Mouse (Mus musculus): ENCODE measurements at regions not wholly inside any gene's neighbourhood (a gene's known extent, or its start where the extent isn't known, plus 50 kb on each side); places are given as distances from the start of the nearest gene placed in this dataset.

DNA sequence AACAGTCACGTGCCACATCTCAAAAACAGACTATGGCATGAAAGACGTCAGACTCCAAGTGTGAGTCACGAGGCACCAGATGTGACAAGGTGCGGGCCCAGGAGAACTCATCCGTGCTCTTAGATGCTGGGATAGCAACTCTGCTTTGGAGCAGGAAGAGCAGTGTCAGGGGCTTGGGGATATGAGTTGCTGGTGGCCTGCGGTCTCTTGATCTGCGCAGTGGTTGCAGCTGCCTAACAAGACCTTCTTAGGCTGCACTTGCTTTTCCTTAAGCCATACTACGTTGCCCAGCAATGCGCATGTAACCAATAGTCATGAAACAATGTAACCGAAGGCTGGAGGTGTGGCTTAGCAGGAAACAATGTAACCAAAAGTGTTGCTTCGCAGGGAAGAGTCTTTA, 380.1 kb upstream of the Trpc7 start:
- H3K4me1 ChIP-seq (ENCODE audit: control insufficient read depth, insufficient read depth, low read length), result no peaks in the 10 kb centered on the region
- H3K27ac ChIP-seq (ENCODE audit: low read length), result no peak overlapping the region
- no peak overlapping the region for H3K4me2 ChIP-seq (ENCODE audit: low read depth, low read length)
- H3K9me3 ChIP-seq (replicated peaks; ENCODE audit: control insufficient read depth, low read length), result no peaks in the 10 kb centered on the region
- H3K36me3 ChIP-seq (ENCODE audit: control insufficient read depth, insufficient read depth), result no peaks in the 10 kb centered on the region
- H3K27me3 ChIP-seq (ENCODE audit: control insufficient read depth, insufficient read depth, low read length), result no peaks in the 10 kb centered on the region
- no peak overlapping the region for H3K9ac ChIP-seq (ENCODE audit: low read length)
- no peak overlapping the region for H3K4me3 ChIP-seq (ENCODE audit: low read length)
- 79% methylated on average over 11 of the region's 11 CpGs for WGBS
- no peak for ATAC-seq (replicated peaks; ENCODE audit: extremely low read depth, insufficient read depth, low FRiP score)

DNA sequence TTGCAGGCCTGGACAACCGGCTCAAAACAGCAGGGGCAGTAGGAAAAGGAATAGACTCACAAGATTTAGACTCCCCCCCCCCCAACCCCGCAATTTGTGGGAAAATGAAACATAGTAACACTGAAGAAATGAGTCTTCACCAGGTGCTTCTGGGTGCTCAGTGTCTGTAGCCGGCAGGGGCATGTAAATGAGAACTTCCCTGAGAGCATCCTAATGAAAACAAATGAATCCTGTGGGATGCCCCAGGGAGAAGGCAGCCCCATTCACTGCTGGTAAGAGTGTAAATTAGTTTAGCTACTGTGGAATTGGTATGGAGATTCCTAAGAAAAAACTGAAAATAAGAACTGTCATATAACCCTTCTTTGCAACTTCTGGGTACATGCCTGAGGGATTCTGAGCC, 377.8 kb upstream of the Trpc7 start:
- Histone ChIP-seq H3K27ac (ENCODE audit: low read length) (no peak overlapping the region), H3K4me2 (ENCODE audit: low read depth, low read length) (no peak overlapping the region), H3K4me3 (ENCODE audit: low read length) (no peak overlapping the region), H3K4me1 (ENCODE audit: control insufficient read depth, insufficient read depth, low read length) (no peaks in the 10 kb centered on the region), H3K36me3 (ENCODE audit: control insufficient read depth, insufficient read depth) (no peaks in the 10 kb centered on the region), H3K9ac (ENCODE audit: low read length) (no peak overlapping the region), H3K9me3 (replicated peaks; ENCODE audit: control insufficient read depth, low read length) (no peaks in the 10 kb centered on the region), H3K27me3 (ENCODE audit: control insufficient read depth, insufficient read depth, low read length) (no peaks in the 10 kb centered on the region; the same call in 1 of the 2 replicates)
- 38% methylated on average over 3 of the region's 3 CpGs for WGBS
- no peak for ATAC-seq (replicated peaks; ENCODE audit: extremely low read depth, insufficient read depth, low FRiP score)

DNA sequence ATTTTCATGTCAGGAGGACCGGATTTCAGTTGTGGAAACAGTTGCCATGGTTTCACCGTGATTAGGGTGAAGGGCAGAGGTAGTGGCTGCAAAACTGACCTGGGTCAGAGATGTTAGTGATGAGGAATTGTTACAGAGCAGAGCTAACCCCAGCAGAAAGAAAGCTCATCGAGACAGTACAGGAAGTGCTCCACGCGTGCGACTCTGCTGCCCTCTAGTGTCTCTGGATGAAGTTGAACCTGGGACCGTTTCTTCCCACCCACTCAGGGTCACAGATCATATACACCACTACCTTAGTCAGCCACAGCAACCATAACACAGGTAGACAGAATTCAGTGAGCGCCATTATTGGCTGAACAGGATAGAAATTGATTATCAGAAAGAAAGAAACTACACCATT, 373.8 kb upstream of the Trpc7 start:
- Histone ChIP-seq H3K9me3 (replicated peaks; ENCODE audit: control insufficient read depth, low read length) (no peaks in the 10 kb centered on the region), H3K27ac (ENCODE audit: low read length) (no peak overlapping the region), H3K4me2 (ENCODE audit: low read depth, low read length) (no peak overlapping the region), H3K9ac (ENCODE audit: low read length) (no peak overlapping the region), H3K27me3 (ENCODE audit: control insufficient read depth, insufficient read depth, low read length) (no peaks in the 10 kb centered on the region; the same call in 1 of the 2 replicates), H3K36me3 (ENCODE audit: control insufficient read depth, insufficient read depth) (no peaks in the 10 kb centered on the region), H3K4me1 (ENCODE audit: control insufficient read depth, insufficient read depth, low read length) (no peaks in the 10 kb centered on the region), H3K4me3 (ENCODE audit: low read length) (no peak overlapping the region)
- peak; percentile 60 for ATAC-seq (replicated peaks; ENCODE audit: extremely low read depth, insufficient read depth, low FRiP score)
- WGBS, result 9% methylated on average over 8 of the region's 8 CpGs

DNA sequence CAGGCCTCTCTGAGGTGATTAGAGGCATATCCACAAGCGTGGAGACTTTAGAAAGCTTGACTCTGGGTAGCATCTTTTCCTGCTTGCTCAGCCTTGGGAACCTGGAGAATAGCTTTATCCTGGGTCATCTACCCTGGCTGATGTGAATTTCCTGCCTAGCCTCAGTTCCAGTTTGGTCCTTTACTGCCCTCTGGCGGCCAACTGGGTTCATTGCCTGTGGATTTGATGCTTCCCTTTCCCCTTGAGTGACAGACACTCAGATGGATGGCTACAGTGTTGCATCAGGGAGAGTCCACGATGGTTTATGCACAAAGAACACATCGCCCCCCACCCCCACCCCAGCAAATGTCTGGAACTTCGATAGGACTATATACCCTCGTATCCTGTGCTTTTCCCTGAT, 364.1 kb upstream of the Trpc7 start:
- no peak for ATAC-seq (replicated peaks; ENCODE audit: extremely low read depth, insufficient read depth, low FRiP score)
- H3K9ac ChIP-seq (ENCODE audit: low read length), result no peak overlapping the region
- no peaks in the 10 kb centered on the region for H3K36me3 ChIP-seq (ENCODE audit: control insufficient read depth, insufficient read depth)
- no peaks in the 10 kb centered on the region for H3K4me1 ChIP-seq (ENCODE audit: control insufficient read depth, insufficient read depth, low read length)
- no peaks in the 10 kb centered on the region for H3K27me3 ChIP-seq (ENCODE audit: control insufficient read depth, insufficient read depth, low read length)
- H3K4me2 ChIP-seq (ENCODE audit: low read depth, low read length), result no peak overlapping the region
- WGBS, result 6% methylated on average over 6 of the region's 6 CpGs
- no peak overlapping the region for H3K4me3 ChIP-seq (ENCODE audit: low read length)
- H3K9me3 ChIP-seq (replicated peaks; ENCODE audit: control insufficient read depth, low read length), result no peaks in the 10 kb centered on the region
- H3K27ac ChIP-seq (ENCODE audit: low read length), result no peak overlapping the region

DNA sequence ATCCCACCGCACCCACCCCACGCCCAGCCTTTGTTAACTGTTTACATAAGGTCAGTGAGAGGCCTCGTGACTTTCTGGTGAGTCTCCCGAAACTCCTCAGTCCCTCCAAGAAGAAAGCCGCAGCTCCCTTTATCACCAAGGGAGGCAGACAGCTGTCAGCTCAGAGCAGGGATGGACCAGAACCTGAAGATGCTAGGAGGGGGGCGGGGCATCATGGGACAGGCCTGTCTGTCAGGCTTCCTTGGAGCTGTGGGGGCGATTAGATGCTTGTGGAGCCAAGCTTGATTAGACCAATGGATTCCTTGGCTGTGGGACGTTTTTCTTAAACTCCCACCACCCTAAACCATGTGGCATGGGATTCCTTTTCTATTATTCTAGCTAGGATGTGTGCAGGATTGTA, 363.7 kb upstream of the Trpc7 start:
- Histone ChIP-seq H3K9ac (ENCODE audit: low read length) (no peak overlapping the region), H3K4me3 (ENCODE audit: low read length) (no peak overlapping the region), H3K4me2 (ENCODE audit: low read depth, low read length) (no peak overlapping the region), H3K4me1 (ENCODE audit: control insufficient read depth, insufficient read depth, low read length) (no peaks in the 10 kb centered on the region), H3K36me3 (ENCODE audit: control insufficient read depth, insufficient read depth) (no peaks in the 10 kb centered on the region), H3K9me3 (replicated peaks; ENCODE audit: control insufficient read depth, low read length) (no peaks in the 10 kb centered on the region), H3K27me3 (ENCODE audit: control insufficient read depth, insufficient read depth, low read length) (no peaks in the 10 kb centered on the region), H3K27ac (ENCODE audit: low read length) (no peak overlapping the region)
- 67% methylated on average over 8 of the region's 8 CpGs for WGBS
- no peak for ATAC-seq (replicated peaks; ENCODE audit: extremely low read depth, insufficient read depth, low FRiP score)

DNA sequence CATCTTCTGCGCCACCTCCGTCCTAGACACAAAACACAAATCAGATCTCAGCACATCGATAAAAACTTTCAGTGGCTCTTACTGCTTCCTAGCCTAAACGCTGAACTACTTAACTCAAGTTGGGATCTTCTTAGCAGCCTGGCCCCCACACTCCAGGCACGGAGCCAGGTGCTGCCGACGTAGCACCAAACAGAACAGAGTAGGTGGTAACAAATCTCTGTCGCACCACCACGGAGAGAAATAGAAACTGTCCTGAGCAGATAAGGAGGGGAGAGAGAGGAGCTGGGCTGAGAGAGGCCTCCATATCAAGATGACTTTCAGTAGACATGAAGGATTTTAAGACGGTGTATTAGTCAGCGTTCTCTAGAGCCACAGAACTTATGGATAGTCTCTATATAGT, 360.1 kb upstream of the Trpc7 start:
- H3K27me3 ChIP-seq (ENCODE audit: control insufficient read depth, insufficient read depth, low read length), result no peaks in the 10 kb centered on the region
- no peaks in the 10 kb centered on the region for H3K4me1 ChIP-seq (ENCODE audit: control insufficient read depth, insufficient read depth, low read length)
- H3K9ac ChIP-seq (ENCODE audit: low read length), result no peak overlapping the region
- H3K4me2 ChIP-seq (ENCODE audit: low read depth, low read length), result no peak overlapping the region
- 50% methylated on average over 11 of the region's 11 CpGs for WGBS
- H3K36me3 ChIP-seq (ENCODE audit: control insufficient read depth, insufficient read depth), result no peaks in the 10 kb centered on the region
- H3K9me3 ChIP-seq (replicated peaks; ENCODE audit: control insufficient read depth, low read length), result no peaks in the 10 kb centered on the region
- no peak overlapping the region for H3K4me3 ChIP-seq (ENCODE audit: low read length)
- ATAC-seq (replicated peaks; ENCODE audit: extremely low read depth, insufficient read depth, low FRiP score), result no peak
- H3K27ac ChIP-seq (ENCODE audit: low read length), result no peak overlapping the region

DNA sequence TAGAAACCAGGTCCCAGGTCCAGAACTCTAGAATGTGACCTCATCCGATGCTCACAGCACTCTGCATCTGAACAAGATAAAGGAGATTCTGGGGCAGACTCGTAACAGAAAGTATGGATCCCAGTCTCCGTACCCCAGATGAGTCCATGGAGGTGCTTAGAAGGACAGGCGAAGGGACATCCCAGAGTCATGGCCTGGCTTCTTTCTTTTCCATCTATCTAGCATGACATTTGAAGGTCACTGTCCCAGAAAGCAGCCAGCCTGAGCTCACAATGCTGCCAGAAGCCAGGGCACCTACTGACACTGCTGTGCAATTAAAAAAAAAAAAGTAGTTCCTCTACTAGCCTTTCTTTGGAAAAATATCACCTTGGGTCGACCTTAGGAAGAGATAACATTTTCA, 354.1 kb upstream of the Trpc7 start:
- Histone ChIP-seq H3K27me3 (ENCODE audit: control insufficient read depth, insufficient read depth, low read length) (no peaks in the 10 kb centered on the region), H3K4me1 (ENCODE audit: control insufficient read depth, insufficient read depth, low read length) (no peaks in the 10 kb centered on the region), H3K36me3 (ENCODE audit: control insufficient read depth, insufficient read depth) (no peaks in the 10 kb centered on the region), H3K9ac (ENCODE audit: low read length) (no peak overlapping the region), H3K27ac (ENCODE audit: low read length) (no peak overlapping the region), H3K9me3 (replicated peaks; ENCODE audit: control insufficient read depth, low read length) (no peaks in the 10 kb centered on the region), H3K4me2 (ENCODE audit: low read depth, low read length) (no peak overlapping the region), H3K4me3 (ENCODE audit: low read length) (no peak overlapping the region)
- ATAC-seq (replicated peaks; ENCODE audit: extremely low read depth, insufficient read depth, low FRiP score), result no peak
- WGBS, result 69% methylated on average over 5 of the region's 5 CpGs

DNA sequence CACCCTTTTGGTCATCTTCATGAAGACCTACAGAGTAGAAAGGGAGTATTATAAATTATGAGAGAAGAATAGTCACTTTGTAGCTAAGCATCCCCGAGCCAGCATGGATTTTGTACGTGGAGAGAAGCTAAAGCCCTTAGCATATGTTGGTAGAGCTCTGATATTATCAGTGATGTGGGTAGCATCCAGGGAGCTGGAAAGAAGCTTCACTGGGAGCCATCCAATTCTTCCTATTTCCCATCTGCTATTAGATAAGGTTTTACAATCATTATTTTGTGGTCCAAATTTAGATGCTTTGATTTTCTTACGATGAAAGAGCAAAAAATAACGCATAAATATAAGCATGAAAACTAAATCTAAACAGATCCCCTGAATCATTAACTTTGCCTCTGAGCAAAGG, 353.6 kb upstream of the Trpc7 start:
- no peak overlapping the region for H3K4me3 ChIP-seq (ENCODE audit: low read length)
- ATAC-seq (replicated peaks; ENCODE audit: extremely low read depth, insufficient read depth, low FRiP score), result no peak
- H3K27ac ChIP-seq (ENCODE audit: low read length), result no peak overlapping the region
- no peak overlapping the region for H3K9ac ChIP-seq (ENCODE audit: low read length)
- H3K4me2 ChIP-seq (ENCODE audit: low read depth, low read length), result no peak overlapping the region
- H3K9me3 ChIP-seq (replicated peaks; ENCODE audit: control insufficient read depth, low read length), result no peaks in the 10 kb centered on the region
- no peaks in the 10 kb centered on the region for H3K4me1 ChIP-seq (ENCODE audit: control insufficient read depth, insufficient read depth, low read length)
- WGBS, result 83% methylated on average over 4 of the region's 4 CpGs
- H3K27me3 ChIP-seq (ENCODE audit: control insufficient read depth, insufficient read depth, low read length), result no peaks in the 10 kb centered on the region
- H3K36me3 ChIP-seq (ENCODE audit: control insufficient read depth, insufficient read depth), result no peaks in the 10 kb centered on the region

DNA sequence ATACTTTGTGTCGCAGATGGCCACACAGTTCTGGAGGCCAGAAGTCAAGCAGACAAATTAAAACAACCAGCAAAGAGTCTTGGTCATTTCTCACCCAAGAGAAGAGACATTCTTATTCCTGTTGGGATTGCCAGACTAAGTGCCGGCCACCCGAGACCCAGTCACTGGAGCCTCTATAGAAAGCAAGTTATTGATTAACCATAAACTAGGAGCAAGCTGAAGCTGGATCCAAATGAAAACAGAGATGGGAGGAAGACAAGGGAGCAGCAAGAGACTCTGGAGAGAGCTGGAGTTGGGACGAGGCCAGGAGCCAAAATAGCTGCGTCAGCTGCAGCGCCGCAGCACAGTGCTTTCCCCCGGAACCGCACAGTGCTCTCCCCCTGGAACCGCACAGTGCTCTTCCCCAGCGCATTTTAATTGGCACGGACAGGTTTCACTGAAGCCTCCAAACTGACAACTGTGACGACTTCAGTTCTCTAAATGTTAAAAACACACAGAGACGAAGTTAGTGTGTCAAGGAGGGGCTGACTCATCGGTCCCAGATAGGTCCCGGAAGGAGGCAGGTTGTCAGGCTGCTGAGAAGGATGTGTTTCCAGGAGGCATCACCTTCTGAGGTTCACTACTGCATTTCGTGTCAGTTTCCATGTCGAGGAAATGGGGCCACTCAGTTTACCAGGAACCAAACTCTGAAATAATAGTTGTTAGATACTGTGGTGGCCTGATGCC, 350.6 kb upstream of the Trpc7 start:
- Histone ChIP-seq H3K9me3 (replicated peaks; ENCODE audit: control insufficient read depth, low read length) (no peaks in the 10 kb centered on the region), H3K9ac (ENCODE audit: low read length) (no peak overlapping the region), H3K4me1 (ENCODE audit: control insufficient read depth, insufficient read depth, low read length) (no peaks in the 10 kb centered on the region), H3K36me3 (ENCODE audit: control insufficient read depth, insufficient read depth) (no peaks in the 10 kb centered on the region), H3K4me3 (ENCODE audit: low read length) (no peak overlapping the region), H3K27me3 (ENCODE audit: control insufficient read depth, insufficient read depth, low read length) (no peaks in the 10 kb centered on the region), H3K4me2 (ENCODE audit: low read depth, low read length) (no peak overlapping the region), H3K27ac (ENCODE audit: low read length) (no peak overlapping the region)
- 57% methylated on average over 18 of the region's 18 CpGs for WGBS
- no peak for ATAC-seq (replicated peaks; ENCODE audit: extremely low read depth, insufficient read depth, low FRiP score)
